16 mouse cellular contexts compared by ENCODE assay signal in the genomic region with DNA sequence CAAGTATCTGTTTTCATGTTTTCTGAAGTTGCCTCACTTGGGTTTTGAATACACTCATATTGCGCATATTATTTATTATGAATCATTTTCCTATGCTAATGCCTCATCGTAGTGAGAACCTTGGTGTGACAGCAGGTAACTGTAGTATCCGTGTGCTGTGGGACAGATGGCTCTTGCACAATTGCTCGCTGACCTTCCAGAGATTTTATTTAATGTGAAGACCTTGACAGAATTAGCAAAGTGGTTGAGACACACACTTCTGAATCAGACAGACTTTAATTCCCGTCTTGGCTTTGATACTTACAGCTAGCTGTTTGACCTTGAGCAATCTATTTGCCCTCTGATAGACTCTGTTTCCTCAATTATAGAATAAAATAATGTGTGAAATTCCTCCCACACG.
DNase-seq lines count a peak whose midpoint lies in the region; ATAC-seq and TF ChIP-seq lines count a peak whose summit lies in the region.
"Had no signal": no experiment of that assay in that cellular context is flagged by ENCODE, and none has a peak within 500 bp of the region (broad histone marks: within the 10 kb centered on the region; RNA-seq: fewer than 3 reads in every experiment).

No protein-coding gene starts in this region.

- peak overlapping the region; percentile 5; the same call in 1 of the 2 replicates for H3K27ac ChIP-seq in forebrain, postnatal 0 days (ENCODE audit: low read depth, low read length)
- H3K27ac ChIP-seq in forebrain, embryonic 10.5 days, result no peak overlapping the region
- no peak overlapping the region for H3K27ac ChIP-seq in midbrain, postnatal 0 days (ENCODE audit: low read depth, low read length)
- no peak overlapping the region for H3K27ac ChIP-seq in midbrain, embryonic 15.5 days
- H3K27ac ChIP-seq: embryonic facial prominence, embryonic 13.5 days; forebrain, embryonic 13.5 days; gastrocnemius, adult 2 months; hindbrain, embryonic 13.5 days had no signal

- WGBS in forebrain, postnatal 0 days, result 70% methylated on average over 6 of the region's 6 CpGs
- WGBS in forebrain, embryonic 10.5 days, result 95% methylated on average over 6 of the region's 6 CpGs
- WGBS in midbrain, postnatal 0 days, result 81% methylated on average over 6 of the region's 6 CpGs
- 79% methylated on average over 6 of the region's 6 CpGs for WGBS in midbrain, embryonic 15.5 days

- DNase-seq in adrenal gland, adult 2 months, result peak; percentile 60
- no peak for DNase-seq in adrenal gland, postnatal 25 days
- no peak for DNase-seq in forebrain, postnatal 0 days
- DNase-seq in forebrain, embryonic 10.5 days (ENCODE audit: extremely low spot score, low spot score), result no peak
- peak; percentile 30 for DNase-seq in midbrain, postnatal 0 days (ENCODE audit: low spot score)
- DNase-seq in lung, postnatal 25 days (ENCODE audit: low spot score), result no peak
- DNase-seq: cerebellum, adult 8-10 months; gastrocnemius, adult 2 months; gastrocnemius, postnatal 25 days; heart, postnatal 10 days; kidney, adult 2 months had no signal

- no peak for TF ChIP-seq CTCF in forebrain, postnatal 0 days (IDR thresholded peaks at IDR 0.05; ENCODE audit: low read depth)
- TF ChIP-seq CTCF in midbrain, postnatal 0 days (IDR thresholded peaks at IDR 0.05), result no peak

- H3K9ac ChIP-seq in forebrain, postnatal 0 days, result no peak overlapping the region
- H3K9ac ChIP-seq in midbrain, postnatal 0 days (replicated peaks; ENCODE audit: low read length, poor library complexity, severe bottlenecking), result no peak overlapping the region
- no peak overlapping the region for H3K9ac ChIP-seq in midbrain, embryonic 15.5 days
- H3K9ac ChIP-seq: embryonic facial prominence, embryonic 13.5 days; forebrain, embryonic 13.5 days; hindbrain, embryonic 13.5 days had no signal

- H3K27me3 ChIP-seq in forebrain, postnatal 0 days (ENCODE audit: insufficient read depth, low read length), result no peaks in the 10 kb centered on the region
- H3K27me3 ChIP-seq in forebrain, embryonic 10.5 days (ENCODE audit: poor library complexity, severe bottlenecking), result no peaks in the 10 kb centered on the region
- H3K27me3 ChIP-seq in midbrain, postnatal 0 days (ENCODE audit: insufficient read depth, low read length), result no peaks in the 10 kb centered on the region
- no peaks in the 10 kb centered on the region for H3K27me3 ChIP-seq in midbrain, embryonic 15.5 days (replicated peaks)
- H3K27me3 ChIP-seq: embryonic facial prominence, embryonic 13.5 days; forebrain, embryonic 13.5 days; hindbrain, embryonic 13.5 days had no signal

- H3K9me3 ChIP-seq in forebrain, postnatal 0 days (ENCODE audit: low read length), result no peaks in the 10 kb centered on the region
- H3K9me3 ChIP-seq in forebrain, embryonic 10.5 days, result no peaks in the 10 kb centered on the region
- no peaks in the 10 kb centered on the region for H3K9me3 ChIP-seq in midbrain, postnatal 0 days (ENCODE audit: low read length)
- no peaks in the 10 kb centered on the region for H3K9me3 ChIP-seq in midbrain, embryonic 15.5 days
- H3K9me3 ChIP-seq: embryonic facial prominence, embryonic 13.5 days; forebrain, embryonic 13.5 days; hindbrain, embryonic 13.5 days had no signal

- H3K36me3 ChIP-seq in forebrain, postnatal 0 days (ENCODE audit: insufficient read depth), result no peaks in the 10 kb centered on the region
- no peaks in the 10 kb centered on the region for H3K36me3 ChIP-seq in forebrain, embryonic 10.5 days (replicated peaks)
- no peaks in the 10 kb centered on the region for H3K36me3 ChIP-seq in midbrain, postnatal 0 days (ENCODE audit: insufficient read depth, low read length)
- H3K36me3 ChIP-seq in midbrain, embryonic 15.5 days (replicated peaks), result no peaks in the 10 kb centered on the region
- H3K36me3 ChIP-seq: embryonic facial prominence, embryonic 13.5 days; hindbrain, embryonic 13.5 days had no signal

- H3K4me3 ChIP-seq in forebrain, postnatal 0 days (ENCODE audit: low read depth, low read length), result no peak overlapping the region
- no peak overlapping the region for H3K4me3 ChIP-seq in forebrain, embryonic 10.5 days
- H3K4me3 ChIP-seq in midbrain, postnatal 0 days (ENCODE audit: low read depth, low read length), result no peak overlapping the region
- no peak overlapping the region for H3K4me3 ChIP-seq in midbrain, embryonic 15.5 days
- H3K4me3 ChIP-seq: embryonic facial prominence, embryonic 13.5 days; forebrain, embryonic 13.5 days; gastrocnemius, adult 2 months; hindbrain, embryonic 13.5 days had no signal

- 0 out of 2 replicates have a peak, but pooled peaks cover 4% of the 10 kb centered on the region for H3K4me1 ChIP-seq in forebrain, postnatal 0 days (ENCODE audit: insufficient read depth)
- peaks cover 10% of the 10 kb centered on the region for H3K4me1 ChIP-seq in forebrain, embryonic 10.5 days
- H3K4me1 ChIP-seq in midbrain, postnatal 0 days (ENCODE audit: insufficient read depth, low read length), result no peaks in the 10 kb centered on the region
- no peaks in the 10 kb centered on the region for H3K4me1 ChIP-seq in midbrain, embryonic 15.5 days
- H3K4me1 ChIP-seq: embryonic facial prominence, embryonic 13.5 days; hindbrain, embryonic 13.5 days had no signal

- no peak for ATAC-seq in forebrain, postnatal 0 days
- ATAC-seq in midbrain, postnatal 0 days (ENCODE audit: low FRiP score), result no peak
- ATAC-seq in midbrain, embryonic 15.5 days (replicated peaks), result no peak
- ATAC-seq: forebrain, embryonic 13.5 days; intestine, embryonic 16.5 days had no signal

- H3K4me2 ChIP-seq in forebrain, postnatal 0 days (ENCODE audit: low read depth), result no peak overlapping the region
- H3K4me2 ChIP-seq in midbrain, postnatal 0 days (ENCODE audit: low read depth, low read length, poor library complexity, severe bottlenecking), result no peak overlapping the region
- H3K4me2 ChIP-seq in midbrain, embryonic 15.5 days, result no peak overlapping the region
- H3K4me2 ChIP-seq: embryonic facial prominence, embryonic 13.5 days; forebrain, embryonic 13.5 days; hindbrain, embryonic 13.5 days had no signal

Comparison
In these comparisons a context has a peak if more than half of its experiments do, and no peak if none do; other contexts are left out.
1. DNase-seq: peak in adrenal gland, adult 2 months (single experiment) and midbrain, postnatal 0 days (single experiment); none in adrenal gland, postnatal 25 days (single experiment), forebrain, postnatal 0 days (single experiment), forebrain, embryonic 10.5 days (single experiment) and lung, postnatal 25 days (single experiment).